Mouse (Mus musculus): ENCODE measurements at regions not wholly inside any gene's neighbourhood (a gene's known extent, or its start where the extent isn't known, plus 50 kb on each side); places are given as distances from the start of the nearest gene placed in this dataset.
"Not testable (repeated sequence)": the region's sequence is repeated elsewhere in the genome, so short reads cannot be mapped to it uniquely, and the experiment has no call there.

GRCm38 (mm10) chr13:99743952-99744789 is 156.7 kb downstream of the Cartpt start:
- no peak for DNase-seq (ENCODE audit: extremely low spot score, low read depth, low spot score)

GRCm38 (mm10) chr13:99742507-99742906 is 158.4 kb downstream of the Cartpt start:
- DNase-seq (ENCODE audit: extremely low spot score, low read depth, low spot score) = no peak

DNA sequence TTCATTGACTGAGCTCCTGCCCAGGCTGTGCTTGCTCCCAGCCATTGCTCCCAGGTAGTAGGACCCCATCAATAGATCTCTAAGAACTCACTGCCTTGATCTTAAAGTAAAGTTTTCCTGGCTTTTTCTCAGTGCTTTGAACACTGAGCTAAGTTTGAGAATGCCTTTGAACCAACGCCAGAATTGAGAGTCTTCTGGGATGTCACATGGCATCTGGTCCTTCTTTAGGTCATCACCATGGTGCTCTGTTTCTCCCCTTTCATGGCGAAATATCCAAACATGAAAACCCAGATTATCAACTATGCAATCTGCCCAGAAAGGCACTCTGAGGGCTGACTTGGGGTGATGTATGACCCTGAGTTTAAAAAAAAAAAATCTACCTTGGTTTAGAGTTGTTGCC is 158.9 kb downstream of the Cartpt start:
- DNase-seq (ENCODE audit: extremely low spot score, low read depth, low spot score) = no peak

GRCm38 (mm10) chr13:99739420-99739819 is 161.5 kb downstream of the Cartpt start:
- DNase-seq (ENCODE audit: extremely low spot score, low read depth, low spot score) = no peak

- no peak for DNase-seq (ENCODE audit: extremely low spot score, low read depth, low spot score)
Measured at GRCm38 (mm10) chr13:99737271-99737670, 163.6 kb downstream of the Cartpt start.

DNA sequence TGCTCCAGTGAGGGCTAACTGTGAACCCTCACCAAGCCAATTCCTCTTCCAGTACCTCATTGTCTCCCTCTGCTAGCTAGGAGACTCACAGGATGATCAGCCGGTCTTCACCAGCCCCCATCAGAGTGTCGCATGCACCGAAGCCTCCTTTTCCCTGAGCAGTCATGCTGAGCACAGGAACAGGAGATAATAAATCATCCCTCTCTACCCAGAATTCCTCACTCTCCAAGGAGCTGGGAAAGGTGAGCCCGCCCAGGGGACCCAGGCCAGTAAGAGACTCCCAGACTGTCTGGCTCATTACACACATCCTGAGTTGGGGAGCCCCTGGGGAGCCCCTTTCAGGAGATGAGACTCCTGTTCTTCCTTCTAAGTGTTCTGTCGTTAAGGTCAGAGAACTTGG is 171.7 kb downstream of the Cartpt start:
- DNase-seq (ENCODE audit: extremely low spot score, low read depth, low spot score) = no peak

- no peak for DNase-seq (ENCODE audit: extremely low spot score, low read depth, low spot score)
Measured at GRCm38 (mm10) chr13:99724245-99724644, 176.6 kb downstream of the Cartpt start.

GRCm38 (mm10) chr13:99723237-99723981 is 177.5 kb downstream of the Cartpt start:
- no peak for DNase-seq (ENCODE audit: extremely low spot score, low read depth, low spot score)

GRCm38 (mm10) chr13:99720566-99720965 is 180.3 kb downstream of the Cartpt start:
- no peak for DNase-seq (ENCODE audit: extremely low spot score, low read depth, low spot score)

GRCm38 (mm10) chr13:99696559-99696890 is 180.2 kb upstream of the Map1b start:
- DNase-seq (ENCODE audit: extremely low spot score, low read depth, low spot score) = no peak

GRCm38 (mm10) chr13:99695874-99696558 is 179.7 kb upstream of the Map1b start:
- no peak for DNase-seq (ENCODE audit: extremely low spot score, low read depth, low spot score)

GRCm38 (mm10) chr13:99679934-99680333 is 163.6 kb upstream of the Map1b start:
- no peak for DNase-seq (ENCODE audit: extremely low spot score, low read depth, low spot score)

DNA sequence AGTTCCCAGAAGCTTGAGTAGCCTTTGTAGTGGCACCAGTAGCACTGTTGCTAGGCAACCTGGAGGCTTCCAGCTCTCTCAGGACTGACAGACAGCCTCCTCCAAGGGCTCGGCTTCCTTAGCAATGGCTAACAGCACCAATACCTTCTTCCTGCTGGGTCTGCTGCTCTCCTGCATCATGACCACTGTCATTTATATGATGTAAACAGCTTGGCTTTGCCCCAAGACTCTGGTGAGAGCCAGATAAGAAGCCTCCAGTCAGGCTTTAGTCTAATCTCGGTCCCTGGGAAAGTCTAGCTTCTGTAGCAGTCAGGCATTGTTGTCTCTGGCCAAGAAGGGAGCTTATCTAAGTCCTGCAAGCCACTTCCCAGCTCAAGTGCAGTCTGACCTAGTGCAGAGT is 163.1 kb upstream of the Map1b start:
- DNase-seq (ENCODE audit: extremely low spot score, low read depth, low spot score) = no peak

DNA sequence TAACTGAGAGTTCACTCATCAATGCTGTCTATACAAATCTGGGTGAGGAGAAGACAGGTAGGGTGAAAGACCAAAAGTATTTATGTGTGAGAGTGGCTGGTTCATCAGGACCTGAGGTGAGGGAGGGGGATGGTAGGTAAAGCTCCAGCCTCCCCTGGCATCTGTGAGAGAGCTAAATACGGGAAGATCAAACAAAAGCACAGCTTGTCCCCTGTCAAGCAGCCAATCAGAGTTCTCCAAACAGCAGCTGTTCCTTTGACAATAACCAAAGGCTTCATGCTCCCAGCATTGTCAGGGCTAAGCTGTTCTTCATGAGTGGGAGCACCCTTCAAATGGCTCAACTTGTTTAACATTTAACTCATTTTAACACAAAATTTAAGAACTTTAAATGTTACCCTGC is 160.1 kb upstream of the Map1b start:
- DNase-seq (ENCODE audit: extremely low spot score, low read depth, low spot score) = no peak

GRCm38 (mm10) chr13:99675951-99676350 is 159.6 kb upstream of the Map1b start:
- DNase-seq (ENCODE audit: extremely low spot score, low read depth, low spot score) = no peak

- no peak for DNase-seq (ENCODE audit: extremely low spot score, low read depth, low spot score)
Measured at GRCm38 (mm10) chr13:99672714-99673113, 156.4 kb upstream of the Map1b start.

DNA sequence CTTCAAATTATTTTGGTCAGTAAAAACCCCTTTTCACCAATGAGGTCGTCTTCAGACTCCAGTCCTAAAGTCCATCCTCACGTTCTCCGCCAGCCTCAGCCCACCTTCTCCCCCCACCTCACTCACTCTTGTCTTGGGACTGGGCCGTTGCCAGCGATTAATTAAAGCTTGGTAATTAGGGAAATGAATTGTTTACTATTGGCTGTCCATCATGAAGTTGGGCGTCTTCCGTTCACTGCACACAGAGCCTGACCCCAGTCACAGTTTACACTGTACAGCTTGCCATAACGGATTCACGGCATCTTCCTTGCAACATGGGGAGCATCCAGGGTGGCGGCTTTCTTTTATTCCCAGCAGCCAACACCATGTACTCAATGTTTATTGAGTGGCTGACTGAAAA is 155.4 kb upstream of the Map1b start:
- DNase-seq (ENCODE audit: extremely low spot score, low read depth, low spot score) = no peak

- DNase-seq (ENCODE audit: extremely low spot score, low read depth, low spot score) = no peak
Measured at GRCm38 (mm10) chr13:99669987-99670534, 153.7 kb upstream of the Map1b start.

DNA sequence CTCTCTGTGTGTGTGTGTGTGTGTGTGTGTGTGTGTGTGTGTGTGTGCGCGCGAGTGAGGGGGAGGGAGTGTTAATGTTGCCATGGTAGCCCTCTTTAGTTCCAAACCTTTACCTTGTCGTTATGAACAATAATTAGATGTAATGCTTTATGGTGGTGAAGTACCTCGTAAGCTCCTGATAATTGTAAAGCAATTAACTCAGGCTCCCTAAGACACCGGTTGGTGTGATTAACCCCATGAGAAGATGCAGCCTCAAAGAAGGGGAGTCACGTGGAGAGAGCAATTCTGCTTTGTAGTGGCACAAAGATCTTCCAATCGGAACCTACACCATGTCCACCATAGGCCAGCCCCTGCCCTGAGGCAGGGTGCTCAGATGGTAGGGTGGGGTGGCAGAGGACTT is 152.3 kb upstream of the Map1b start:
- no peak for DNase-seq (ENCODE audit: extremely low spot score, low read depth, low spot score)

DNA sequence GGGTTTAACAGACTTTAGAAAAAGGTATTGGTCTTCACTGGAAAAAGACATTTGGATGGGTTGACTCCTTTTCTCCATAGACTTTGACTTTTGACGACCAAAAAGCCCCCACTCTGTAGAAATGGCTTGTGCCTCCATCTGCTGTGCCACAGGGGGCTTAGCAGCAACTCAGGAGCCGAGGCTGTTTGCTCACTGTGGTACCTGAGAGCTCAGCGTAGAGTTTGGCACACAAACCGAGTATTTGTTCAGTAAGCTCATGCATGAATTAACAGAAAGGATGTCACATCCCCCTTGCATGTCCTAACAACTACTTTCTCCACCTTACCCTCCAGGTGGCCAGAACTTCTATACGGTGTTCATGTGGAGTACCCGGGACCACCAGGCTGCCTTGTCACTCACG is 149.7 kb upstream of the Map1b start:
- no peak for DNase-seq (ENCODE audit: extremely low spot score, low read depth, low spot score)

- not testable (repeated sequence) for DNase-seq (ENCODE audit: extremely low spot score, low read depth, low spot score)
Measured at GRCm38 (mm10) chr13:99663422-99663821, 147.1 kb upstream of the Map1b start.
